Mouse (Mus musculus): Measurements from ENCODE around the gene 4930579F01Rik.

DNA sequence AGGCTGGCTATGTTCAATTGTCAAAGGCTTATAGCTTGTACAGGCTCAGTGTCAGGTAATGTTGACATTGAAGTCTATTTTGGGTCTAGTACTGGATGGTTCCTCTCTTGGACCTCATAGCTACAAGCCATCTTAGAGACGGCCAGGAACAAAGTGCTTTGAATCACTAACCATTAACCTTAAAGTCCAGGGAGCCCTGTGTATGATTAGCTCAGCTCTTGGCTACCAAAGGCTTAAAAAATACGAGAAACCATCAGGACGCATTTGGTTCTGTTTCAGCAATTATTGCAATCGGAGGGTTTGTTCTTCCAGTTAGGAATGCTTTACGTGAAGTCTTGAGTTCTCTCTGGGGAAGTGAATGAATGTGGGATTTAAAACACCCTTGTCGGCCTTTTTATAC, 49.3 kb upstream of the 4930579F01Rik start:
- TF ChIP-seq POLR2A (IDR thresholded peaks at IDR 0.05; ENCODE audit: borderline replicate concordance, control insufficient read depth, low read depth, low read length), result no peak
- no peak for TF ChIP-seq CTCF (IDR thresholded peaks at IDR 0.05; ENCODE audit: control insufficient read depth, insufficient read depth, low read length)

Measured in bone marrow, adult 2 months (tissue).